Mouse (Mus musculus): ENCODE results near the gene Nxpe3.

DNA sequence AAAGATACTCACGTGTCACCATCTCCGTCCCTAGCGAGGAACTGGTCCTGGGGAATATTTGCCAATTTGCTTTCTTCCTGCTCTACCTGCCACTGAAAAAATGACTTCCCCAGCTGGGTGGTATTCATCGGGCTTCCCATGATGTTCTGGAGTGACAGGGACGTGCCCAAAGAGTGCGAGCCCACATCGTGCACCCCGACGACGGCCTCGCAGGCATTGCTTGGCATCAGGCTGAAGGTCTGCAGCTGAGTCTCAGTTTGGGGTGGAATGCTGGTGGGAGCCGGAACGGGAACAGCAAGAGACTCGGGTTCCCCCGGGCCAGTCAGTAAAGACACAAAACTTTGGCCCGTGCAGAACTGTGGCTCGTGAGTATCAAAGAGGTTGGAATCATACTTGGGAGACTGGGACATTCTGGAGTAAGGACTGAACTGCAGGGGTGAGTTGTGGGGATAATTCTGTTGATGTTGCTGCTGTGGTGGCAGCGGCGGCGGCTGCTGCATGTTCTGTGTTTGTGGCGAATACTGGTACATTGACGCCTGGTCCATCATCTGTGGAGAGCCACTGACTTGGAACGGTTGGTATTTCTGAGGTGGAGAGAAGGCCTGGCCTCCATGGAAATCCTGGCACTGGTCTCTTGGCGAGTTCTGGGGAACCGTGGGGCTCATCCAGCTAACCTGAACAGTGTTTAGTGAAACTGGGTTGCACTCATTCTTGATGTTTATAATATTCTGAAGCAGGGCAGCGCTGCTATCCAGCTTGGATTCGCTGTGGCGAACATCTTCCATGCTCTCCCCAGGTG, 77.2 kb downstream of the Nxpe3 start:
- TF ChIP-seq EP300 (IDR thresholded peaks at IDR 0.05): no peak
- no peak for TF ChIP-seq CTCF (IDR thresholded peaks at IDR 0.05)

Measured in lung, postnatal 0 days (tissue).